Mouse (Mus musculus): ENCODE measurements around the gene Med6.

- TF ChIP-seq CTCF (IDR thresholded peaks at IDR 0.05; ENCODE audit: borderline replicate concordance, control insufficient read depth, extremely low read depth, insufficient read depth, low read length, poor library complexity) = no peak
- no peak for TF ChIP-seq POLR2A (IDR thresholded peaks at IDR 0.05; ENCODE audit: control insufficient read depth, extremely low read depth, insufficient read depth, low read length, poor library complexity)
These were observed 32.6 kb upstream of the Med6 start for GRCm38 (mm10) chr12:81627426-81627825.

All from thymus, adult 2 months (tissue).